Mouse (Mus musculus): ENCODE measurements around the gene Kcnj9. TPM values are rescaled to one million over a fixed set of nuclear protein-coding genes. Genes with fewer than 3 reads are reported as not detected.

Gene Kcnj9
- polyA plus RNA-seq, 1 experiment: 3.9 TPM

- TF ChIP-seq CTCF (IDR thresholded peaks at IDR 0.05; ENCODE audit: extremely low read depth, insufficient read depth, insufficient read length, insufficient replicate concordance): no peak
- no peak for TF ChIP-seq POLR2A (IDR thresholded peaks at IDR 0.05; ENCODE audit: low read depth, low read length)
- 73% methylated on average over 16 of the region's 16 CpGs for WGBS
Measured at GRCm38 (mm10) chr1:172327206-172328001, 1.7 kb downstream of the Kcnj9 start.

GRCm38 (mm10) chr1:172326684-172327083, 2.4 kb downstream of the Kcnj9 start:
- H3K4me1 ChIP-seq (ENCODE audit: control insufficient read depth, insufficient read depth, insufficient read length): peaks cover 5% of the 10 kb centered on the region; the same call in 1 of the 2 replicates
- no peak for DNase-seq (ENCODE audit: low read depth in 1 of 2, low spot score in 2 of 2)
- H3K27ac ChIP-seq (ENCODE audit: insufficient read depth, low read length): no peak overlapping the region
- WGBS: 59% methylated on average over 11 of the region's 11 CpGs
- H3K4me3 ChIP-seq (ENCODE audit: extremely low read depth, insufficient read depth, insufficient read length): no peak overlapping the region
- TF ChIP-seq CTCF (IDR thresholded peaks at IDR 0.05; ENCODE audit: extremely low read depth, insufficient read depth, insufficient read length, insufficient replicate concordance) (no peak), POLR2A (IDR thresholded peaks at IDR 0.05; ENCODE audit: low read depth, low read length) (no peak)
- H3K36me3 ChIP-seq (ENCODE audit: control insufficient read depth, insufficient read depth, low read length): no peaks in the 10 kb centered on the region
- peaks cover 3% of the 10 kb centered on the region; the same call in 1 of the 2 replicates for H3K27me3 ChIP-seq (ENCODE audit: control insufficient read depth, insufficient read depth, low read length)

More at GRCm38 (mm10) chr1:172327206-172328001, 1.7 kb downstream of the Kcnj9 start:
- H3K4me1 ChIP-seq (ENCODE audit: control insufficient read depth, insufficient read depth, insufficient read length): peaks cover 5% of the 10 kb centered on the region; the same call in 1 of the 2 replicates
- H3K36me3 ChIP-seq (ENCODE audit: control insufficient read depth, insufficient read depth, low read length): no peaks in the 10 kb centered on the region
- no peak overlapping the region for H3K4me3 ChIP-seq (ENCODE audit: extremely low read depth, insufficient read depth, insufficient read length)
- H3K27me3 ChIP-seq (ENCODE audit: control insufficient read depth, insufficient read depth, low read length): peaks cover 3% of the 10 kb centered on the region; the same call in 1 of the 2 replicates
- no peak overlapping the region for H3K27ac ChIP-seq (ENCODE audit: insufficient read depth, low read length)
- DNase-seq (ENCODE audit: low read depth in 1 of 2, low spot score in 2 of 2): no peak

- Histone ChIP-seq H3K27me3 (ENCODE audit: control insufficient read depth, insufficient read depth, low read length) (peaks cover 3% of the 10 kb centered on the region; the same call in 1 of the 2 replicates), H3K27ac (ENCODE audit: insufficient read depth, low read length) (no peak overlapping the region), H3K4me3 (ENCODE audit: extremely low read depth, insufficient read depth, insufficient read length) (peak overlapping the region; percentile 43; the same call in 1 of the 2 replicates), H3K4me1 (ENCODE audit: control insufficient read depth, insufficient read depth, insufficient read length) (peaks cover 5% of the 10 kb centered on the region; the same call in 1 of the 2 replicates), H3K36me3 (ENCODE audit: control insufficient read depth, insufficient read depth, low read length) (no peaks in the 10 kb centered on the region)
- peak in 1 of 2 experiments; percentile 77 for DNase-seq (ENCODE audit: low read depth in 1 of 2, low spot score in 2 of 2)
- TF ChIP-seq POLR2A (IDR thresholded peaks at IDR 0.05; ENCODE audit: low read depth, low read length) (no peak), CTCF (IDR thresholded peaks at IDR 0.05; ENCODE audit: extremely low read depth, insufficient read depth, insufficient read length, insufficient replicate concordance) (peak; percentile 66; the same call in 1 of the 2 replicates)
- 23% methylated on average over 94 of the region's 94 CpGs for WGBS
Measured at GRCm38 (mm10) chr1:172325680-172326535, 3.2 kb downstream of the Kcnj9 start.

GRCm38 (mm10) chr1:172324725-172325124, 4.4 kb downstream of the Kcnj9 start:
- H3K27me3 ChIP-seq (ENCODE audit: control insufficient read depth, insufficient read depth, low read length): peaks cover 3% of the 10 kb centered on the region; the same call in 1 of the 2 replicates
- DNase-seq (ENCODE audit: low read depth in 1 of 2, low spot score in 2 of 2): peak; percentile 48 to 71
- 26% methylated on average over 7 of the region's 7 CpGs for WGBS
- TF ChIP-seq POLR2A (IDR thresholded peaks at IDR 0.05; ENCODE audit: low read depth, low read length) (no peak), CTCF (IDR thresholded peaks at IDR 0.05; ENCODE audit: extremely low read depth, insufficient read depth, insufficient read length, insufficient replicate concordance) (peak; percentile 86)
- H3K27ac ChIP-seq (ENCODE audit: insufficient read depth, low read length): no peak overlapping the region
- H3K4me1 ChIP-seq (ENCODE audit: control insufficient read depth, insufficient read depth, insufficient read length): peaks cover 5% of the 10 kb centered on the region; the same call in 1 of the 2 replicates
- peaks cover under 1% of the 10 kb centered on the region; the same call in 1 of the 2 replicates for H3K36me3 ChIP-seq (ENCODE audit: control insufficient read depth, insufficient read depth, low read length)
- no peak overlapping the region for H3K4me3 ChIP-seq (ENCODE audit: extremely low read depth, insufficient read depth, insufficient read length)

GRCm38 (mm10) chr1:172323801-172324359, 5.2 kb downstream of the Kcnj9 start:
- 86% methylated on average over 6 of the region's 6 CpGs for WGBS

GRCm38 (mm10) chr1:172323298-172323697, 5.8 kb downstream of the Kcnj9 start:
- 78% methylated on average over 5 of the region's 5 CpGs for WGBS

More at GRCm38 (mm10) chr1:172323801-172324359, 5.2 kb downstream of the Kcnj9 start:
- Histone ChIP-seq H3K4me1 (ENCODE audit: control insufficient read depth, insufficient read depth, insufficient read length) (peaks cover 5% of the 10 kb centered on the region; the same call in 1 of the 2 replicates), H3K27ac (ENCODE audit: insufficient read depth, low read length) (no peak overlapping the region), H3K36me3 (ENCODE audit: control insufficient read depth, insufficient read depth, low read length) (peaks cover 4% of the 10 kb centered on the region), H3K4me3 (ENCODE audit: extremely low read depth, insufficient read depth, insufficient read length) (no peak overlapping the region), H3K27me3 (ENCODE audit: control insufficient read depth, insufficient read depth, low read length) (peaks cover 3% of the 10 kb centered on the region; the same call in 1 of the 2 replicates)
- DNase-seq (ENCODE audit: low read depth in 1 of 2, low spot score in 2 of 2): no peak
- TF ChIP-seq POLR2A (IDR thresholded peaks at IDR 0.05; ENCODE audit: low read depth, low read length): no peak
- no peak for TF ChIP-seq CTCF (IDR thresholded peaks at IDR 0.05; ENCODE audit: extremely low read depth, insufficient read depth, insufficient read length, insufficient replicate concordance)

More at GRCm38 (mm10) chr1:172323298-172323697, 5.8 kb downstream of the Kcnj9 start:
- Histone ChIP-seq H3K27ac (ENCODE audit: insufficient read depth, low read length) (no peak overlapping the region), H3K36me3 (ENCODE audit: control insufficient read depth, insufficient read depth, low read length) (peaks cover 9% of the 10 kb centered on the region), H3K4me1 (ENCODE audit: control insufficient read depth, insufficient read depth, insufficient read length) (peaks cover 5% of the 10 kb centered on the region; the same call in 1 of the 2 replicates), H3K4me3 (ENCODE audit: extremely low read depth, insufficient read depth, insufficient read length) (no peak overlapping the region), H3K27me3 (ENCODE audit: control insufficient read depth, insufficient read depth, low read length) (peaks cover 3% of the 10 kb centered on the region; the same call in 1 of the 2 replicates)
- TF ChIP-seq POLR2A (IDR thresholded peaks at IDR 0.05; ENCODE audit: low read depth, low read length): no peak
- TF ChIP-seq CTCF (IDR thresholded peaks at IDR 0.05; ENCODE audit: extremely low read depth, insufficient read depth, insufficient read length, insufficient replicate concordance): no peak
- no peak for DNase-seq (ENCODE audit: low read depth in 1 of 2, low spot score in 2 of 2)

Data from spleen, adult 2 months (tissue).